Mouse (Mus musculus) hindbrain, embryonic 16.5 days (tissue): ENCODE measurements at regions not wholly inside any gene's neighbourhood (a gene's known extent, or its start where the extent isn't known, plus 50 kb on each side); places are given as distances from the start of the nearest gene placed in this dataset.

Experiments used
- ATAC-seq: fragments of 200-750 bp; cut with Nextera tagmentation; 2 replicates; pipeline ENCODE4 v1.8.0; 2017; ENCODE audit warnings: moderate TSS enrichment, moderate library complexity
- H3K27ac ChIP-seq: fragments of 300-500 bp; sonication (generic); 2 replicates; pipeline ENCODE4 v1.5.1; 2014; ENCODE audit warnings: low read depth, mild to moderate bottlenecking, control low read depth, low read length, moderate library complexity
- H3K27me3 ChIP-seq: fragments of 300-500 bp; sonication (generic); replicated peaks from 2 replicates; pipeline ENCODE4 v1.6.1; 2014; ENCODE audit warnings: low read length; ENCODE audit not compliant: control insufficient read depth, insufficient read depth
- H3K36me3 ChIP-seq: fragments of 300-500 bp; sonication (generic); 2 replicates; pipeline ENCODE4 v1.6.1; 2014; ENCODE audit warnings: mild to moderate bottlenecking, low read length, moderate library complexity, mixed read lengths; ENCODE audit not compliant: control insufficient read depth, insufficient read depth
- H3K4me1 ChIP-seq: fragments of 300-500 bp; sonication (generic); 2 replicates; pipeline ENCODE4 v1.6.1; 2014; ENCODE audit warnings: low read depth, low read length; ENCODE audit not compliant: control insufficient read depth, insufficient read depth
- H3K4me2 ChIP-seq: fragments of 300-500 bp; sonication (generic); 2 replicates; pipeline ENCODE4 v1.6.1; 2014; ENCODE audit warnings: mild to moderate bottlenecking, low read length, control low read depth, moderate library complexity
- H3K4me3 ChIP-seq: fragments of 300-500 bp; sonication (generic); 2 replicates; pipeline ENCODE4 v1.5.1; 2014; ENCODE audit warnings: mild to moderate bottlenecking, low read length, control low read depth, moderate library complexity
- H3K9ac ChIP-seq: fragments of 300-500 bp; sonication (generic); 2 replicates; pipeline ENCODE4 v1.6.1; 2014; ENCODE audit warnings: low read depth, mild to moderate bottlenecking, control low read depth, low read length, moderate library complexity
- H3K9me3 ChIP-seq: fragments of 300-500 bp; sonication (generic); 2 replicates; pipeline ENCODE4 v1.6.1; 2014; ENCODE audit warnings: mild to moderate bottlenecking, low read length, moderate library complexity; ENCODE audit not compliant: control insufficient read depth
- WGBS: fragments of 180-500 bp; shearing (Covaris S2); extraction: QIAGEN DNeasy Blood & Tissue Kit; methylation state at CpG from one replicate; pipeline ENCODE4 v1.1.7; 2014; 5-methylcytosine and 5-hydroxymethylcytosine counted together

- H3K27me3 ChIP-seq = no peaks in the 10 kb centered on the region
- H3K36me3 ChIP-seq = no peaks in the 10 kb centered on the region
- no peak overlapping the region for H3K4me3 ChIP-seq
- H3K9ac ChIP-seq = no peak overlapping the region
- H3K4me2 ChIP-seq = no peak overlapping the region
- no peak overlapping the region for H3K27ac ChIP-seq
- WGBS = 64% methylated on average over 4 of the region's 4 CpGs
- no peaks in the 10 kb centered on the region for H3K9me3 ChIP-seq
- no peaks in the 10 kb centered on the region for H3K4me1 ChIP-seq
- no peak for ATAC-seq
Measured at GRCm38 (mm10) chr1:73685734-73686133, 438.5 kb downstream of the Tns1 start.

GRCm38 (mm10) chr1:73685066-73685465 lies 439.2 kb downstream of the Tns1 start:
- Histone ChIP-seq H3K27me3 (no peaks in the 10 kb centered on the region), H3K27ac (no peak overlapping the region), H3K9me3 (no peaks in the 10 kb centered on the region), H3K4me2 (no peak overlapping the region), H3K4me3 (no peak overlapping the region), H3K4me1 (no peaks in the 10 kb centered on the region), H3K36me3 (no peaks in the 10 kb centered on the region), H3K9ac (no peak overlapping the region)
- 89% methylated on average over 4 of the region's 4 CpGs for whole genome bisulfite sequencing
- no peak for ATAC-seq

GRCm38 (mm10) chr1:73684166-73684565 lies 440.1 kb downstream of the Tns1 start:
- no peaks in the 10 kb centered on the region for H3K9me3 ChIP-seq
- no peak overlapping the region for H3K4me3 ChIP-seq
- no peaks in the 10 kb centered on the region for H3K36me3 ChIP-seq
- H3K4me1 ChIP-seq = no peaks in the 10 kb centered on the region
- no peak overlapping the region for H3K4me2 ChIP-seq
- H3K27me3 ChIP-seq = no peaks in the 10 kb centered on the region
- ATAC-seq = no peak
- no peak overlapping the region for H3K9ac ChIP-seq
- 92% methylated on average over 5 of the region's 5 CpGs for WGBS
- no peak overlapping the region for H3K27ac ChIP-seq

- Histone ChIP-seq H3K9ac (no peak overlapping the region), H3K9me3 (no peaks in the 10 kb centered on the region), H3K36me3 (no peaks in the 10 kb centered on the region), H3K4me3 (no peak overlapping the region), H3K27me3 (no peaks in the 10 kb centered on the region), H3K27ac (no peak overlapping the region), H3K4me2 (no peak overlapping the region), H3K4me1 (no peaks in the 10 kb centered on the region)
- no peak for ATAC-seq
- 59% methylated on average over 4 of the region's 4 CpGs for WGBS
Measured at GRCm38 (mm10) chr1:73683132-73683888, 440.9 kb downstream of the Tns1 start.

GRCm38 (mm10) chr1:73681697-73682096 lies 442.6 kb downstream of the Tns1 start:
- Histone ChIP-seq H3K27ac (no peak overlapping the region), H3K4me1 (no peaks in the 10 kb centered on the region), H3K27me3 (no peaks in the 10 kb centered on the region), H3K36me3 (no peaks in the 10 kb centered on the region), H3K4me2 (no peak overlapping the region), H3K9ac (no peak overlapping the region), H3K4me3 (no peak overlapping the region), H3K9me3 (no peaks in the 10 kb centered on the region)
- 84% methylated on average over 1 of the region's 1 CpGs for WGBS
- ATAC-seq = no peak

- no peak overlapping the region for H3K4me2 ChIP-seq
- H3K9ac ChIP-seq = no peak overlapping the region
- H3K4me1 ChIP-seq = no peaks in the 10 kb centered on the region
- no peaks in the 10 kb centered on the region for H3K36me3 ChIP-seq
- 93% methylated on average over 3 of the region's 3 CpGs for WGBS
- H3K4me3 ChIP-seq = no peak overlapping the region
- H3K27me3 ChIP-seq = no peaks in the 10 kb centered on the region
- no peaks in the 10 kb centered on the region for H3K9me3 ChIP-seq
- H3K27ac ChIP-seq = no peak overlapping the region
- no peak for ATAC-seq
Measured at GRCm38 (mm10) chr1:73680829-73681228, 443.4 kb downstream of the Tns1 start.

GRCm38 (mm10) chr1:73673851-73674235 lies 450.4 kb downstream of the Tns1 start:
- no peak for ATAC-seq
- Histone ChIP-seq H3K9ac (no peak overlapping the region), H3K27ac (no peak overlapping the region), H3K4me3 (no peak overlapping the region), H3K4me2 (no peak overlapping the region), H3K9me3 (no peaks in the 10 kb centered on the region), H3K27me3 (no peaks in the 10 kb centered on the region), H3K4me1 (no peaks in the 10 kb centered on the region), H3K36me3 (no peaks in the 10 kb centered on the region)
- 50% methylated on average over 1 of the region's 1 CpGs for WGBS

- Histone ChIP-seq H3K4me2 (no peak overlapping the region), H3K36me3 (no peaks in the 10 kb centered on the region), H3K9ac (no peak overlapping the region), H3K27ac (no peak overlapping the region), H3K4me1 (no peaks in the 10 kb centered on the region), H3K27me3 (no peaks in the 10 kb centered on the region), H3K4me3 (no peak overlapping the region), H3K9me3 (no peaks in the 10 kb centered on the region)
- ATAC-seq = no peak
- 26% methylated on average over 4 of the region's 4 CpGs for WGBS
Measured at GRCm38 (mm10) chr1:73673191-73673850, 450.9 kb downstream of the Tns1 start.

GRCm38 (mm10) chr1:73672239-73672638 lies 452.0 kb downstream of the Tns1 start:
- Histone ChIP-seq H3K4me2 (no peak overlapping the region), H3K36me3 (no peaks in the 10 kb centered on the region), H3K9ac (no peak overlapping the region), H3K27me3 (no peaks in the 10 kb centered on the region), H3K4me3 (no peak overlapping the region), H3K9me3 (no peaks in the 10 kb centered on the region), H3K4me1 (no peaks in the 10 kb centered on the region), H3K27ac (no peak overlapping the region)
- 75% methylated on average over 4 of the region's 4 CpGs for WGBS
- ATAC-seq = no peak
